Mouse (Mus musculus) C2C12 (cell line): ENCODE results near the gene Helz.

ENCODE experiments used
- CEBPB ChIP-seq: IDR thresholded peaks from one replicate; pipeline ENCODE4 v1.6.1; 2011; ENCODE audit warnings: low read depth, mild to moderate bottlenecking, control low read depth, moderate library complexity
- CTCF ChIP-seq: IDR thresholded peaks from one replicate; pipeline ENCODE4 v1.5.1; 2011; ENCODE audit not compliant: control insufficient read depth, insufficient read depth, insufficient read length
- USF1 ChIP-seq: IDR thresholded peaks from one replicate; pipeline ENCODE4 v1.6.1; 2011; ENCODE audit warnings: low read depth, mild to moderate bottlenecking, control low read depth, moderate library complexity

DNA sequence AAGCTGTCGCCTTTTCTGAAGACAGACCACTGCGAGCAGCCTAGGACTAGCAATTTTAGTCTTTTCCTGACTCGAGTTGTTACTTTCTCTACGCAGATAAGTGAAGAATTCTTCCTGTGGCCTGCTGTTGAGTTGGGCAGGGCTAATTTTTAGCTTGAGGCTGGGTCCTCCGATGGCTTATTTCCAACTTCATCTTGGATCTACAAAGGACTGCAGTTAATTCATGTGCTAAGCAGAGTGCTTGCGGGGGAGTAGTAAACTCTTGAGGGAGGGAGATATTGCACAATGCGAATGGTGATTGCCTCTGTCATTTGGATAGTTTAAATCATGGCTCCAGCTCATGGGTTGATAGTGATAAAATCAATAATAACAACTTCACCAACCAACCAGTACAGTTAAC lies 103.7 kb downstream of the Helz start:
- no peak for TF ChIP-seq CTCF
- no peak for TF ChIP-seq USF1
- no peak for TF ChIP-seq CEBPB
